12 mouse cellular contexts compared by ENCODE assay signal in genomic region chr14:27808523-27809114, GRCm38 (mm10).
A peak's percentile ranks its signal among the peaks of the same experiment; 100 is the strongest.
DNase-seq lines count a peak whose midpoint lies in the region; ATAC-seq and TF ChIP-seq lines count a peak whose summit lies in the region.
"Had no signal": no experiment of that assay in that cellular context is flagged by ENCODE, and none has a peak within 500 bp of the region (broad histone marks: within the 10 kb centered on the region; RNA-seq: fewer than 3 reads in every experiment).

No protein-coding gene starts in this region.

- TF ChIP-seq EP300 in stomach, postnatal 0 days (optimal IDR thresholded peaks at IDR 0.05), result no peak

- no peak overlapping the region for H3K9ac ChIP-seq in heart, embryonic 13.5 days
- H3K9ac ChIP-seq in lung, embryonic 16.5 days (ENCODE audit: low read length), result no peak overlapping the region
- H3K9ac ChIP-seq in stomach, postnatal 0 days (ENCODE audit: low read length), result no peak overlapping the region
- H3K9ac ChIP-seq: intestine, embryonic 15.5 days; liver, postnatal 0 days; neural tube, embryonic 13.5 days had no signal

- WGBS in heart, embryonic 13.5 days, result 43% methylated on average over 10 of the region's 10 CpGs
- WGBS in lung, embryonic 16.5 days, result 37% methylated on average over 10 of the region's 10 CpGs
- WGBS in stomach, postnatal 0 days, result 53% methylated on average over 10 of the region's 10 CpGs

- no peaks in the 10 kb centered on the region for H3K27me3 ChIP-seq in heart, embryonic 13.5 days (replicated peaks)
- no peaks in the 10 kb centered on the region for H3K27me3 ChIP-seq in lung, embryonic 16.5 days (ENCODE audit: control insufficient read depth, insufficient read depth, low read depth, low read length)
- no peaks in the 10 kb centered on the region for H3K27me3 ChIP-seq in stomach, postnatal 0 days (ENCODE audit: control insufficient read depth, insufficient read depth, low read length)
- H3K27me3 ChIP-seq: intestine, embryonic 15.5 days; neural tube, embryonic 13.5 days had no signal

- intact Hi-C loops in heart, postnatal 10 days (cut with DNase I), result loop anchor here (2.0 to 5.0 kb wide), 2 partner anchors 698 to 1629 kb away; no protein-coding TSS in a partner anchor
- intact Hi-C loops in left cerebral cortex, postnatal 36 days (cut with DNase I), result loop anchor here (1.0 to 10.0 kb wide), 3 partner anchors 276 to 1284 kb away; no protein-coding TSS in a partner anchor

- H3K4me2 ChIP-seq in heart, embryonic 13.5 days, result peak overlapping the region; percentile 54
- H3K4me2 ChIP-seq in lung, embryonic 16.5 days (ENCODE audit: low read depth, low read length), result peak overlapping the region; percentile 16; the same call in 1 of the 2 replicates
- H3K4me2 ChIP-seq in stomach, postnatal 0 days (replicated peaks; ENCODE audit: low read depth), result no peak overlapping the region
- H3K4me2 ChIP-seq: intestine, embryonic 15.5 days; neural tube, embryonic 13.5 days had no signal

- H3K4me1 ChIP-seq in heart, embryonic 13.5 days, result peaks cover 16% of the 10 kb centered on the region
- peaks cover 6% of the 10 kb centered on the region; the same call in 1 of the 2 replicates for H3K4me1 ChIP-seq in lung, embryonic 16.5 days (replicated peaks; ENCODE audit: control insufficient read depth, insufficient read depth, low read length)
- peaks cover 5% of the 10 kb centered on the region; the same call in 1 of the 2 replicates for H3K4me1 ChIP-seq in embryonic fibroblast, embryonic 13.5 days (ENCODE audit: control insufficient read depth, insufficient read depth, low read length)
- no peaks in the 10 kb centered on the region for H3K4me1 ChIP-seq in stomach, postnatal 0 days (replicated peaks; ENCODE audit: control insufficient read depth, insufficient read depth)
- H3K4me1 ChIP-seq: intestine, embryonic 15.5 days had no signal

- 0 out of 2 replicates have a peak, but pooled peaks cover 3% of the 10 kb centered on the region for H3K9me3 ChIP-seq in heart, embryonic 13.5 days
- H3K9me3 ChIP-seq in lung, embryonic 16.5 days (ENCODE audit: control insufficient read depth, low read length), result peaks cover 2% of the 10 kb centered on the region; the same call in 1 of the 2 replicates
- H3K9me3 ChIP-seq in stomach, postnatal 0 days (ENCODE audit: control insufficient read depth, low read length), result no peaks in the 10 kb centered on the region

- ATAC-seq in heart, embryonic 13.5 days (ENCODE audit: extremely low read depth, insufficient number of reproducible peaks, low FRiP score, low TSS enrichment), result no peak
- ATAC-seq in lung, embryonic 16.5 days (ENCODE audit: low read depth), result no peak
- no peak for ATAC-seq in stomach, postnatal 0 days (ENCODE audit: low FRiP score, low TSS enrichment)
- ATAC-seq: activated CD4-positive, CD25-positive, alpha-beta regulatory T cell, adult 4 months; CD4-positive, CD25-positive, alpha-beta regulatory T cell, adult 4 months; intestine, embryonic 15.5 days; liver, postnatal 0 days had no signal

- no peak overlapping the region for H3K4me3 ChIP-seq in heart, embryonic 13.5 days
- H3K4me3 ChIP-seq in lung, embryonic 16.5 days (ENCODE audit: low read length), result no peak overlapping the region
- no peak overlapping the region for H3K4me3 ChIP-seq in embryonic fibroblast, embryonic 13.5 days (ENCODE audit: insufficient read depth, low read length)
- no peak overlapping the region for H3K4me3 ChIP-seq in stomach, postnatal 0 days (ENCODE audit: low read depth, low read length)
- H3K4me3 ChIP-seq: intestine, embryonic 15.5 days; neural tube, embryonic 13.5 days had no signal

- no peak overlapping the region for H3K27ac ChIP-seq in heart, embryonic 13.5 days (replicated peaks)
- no peak overlapping the region for H3K27ac ChIP-seq in lung, embryonic 16.5 days (ENCODE audit: low read length)
- 0 out of 2 replicates have a peak overlapping the region, but pooled peaks have one; percentile 11 for H3K27ac ChIP-seq in embryonic fibroblast, embryonic 13.5 days (ENCODE audit: insufficient read depth, low read length)
- H3K27ac ChIP-seq in stomach, postnatal 0 days (replicated peaks), result no peak overlapping the region
- H3K27ac ChIP-seq: intestine, embryonic 15.5 days; neural tube, embryonic 13.5 days had no signal

- no peak for TF ChIP-seq POLR2A in embryonic fibroblast, embryonic 13.5 days (IDR thresholded peaks at IDR 0.05; ENCODE audit: low read depth, low read length)

- no peak for DNase-seq in heart, postnatal 10 days
- no peak for DNase-seq in lung, postnatal 36 days
- DNase-seq in stomach, postnatal 0 days (ENCODE audit: low spot score), result no peak
- DNase-seq in left cerebral cortex, postnatal 36 days (ENCODE audit: low spot score in 2 of 2), result no peak

- no peaks in the 10 kb centered on the region for H3K36me3 ChIP-seq in heart, embryonic 13.5 days
- H3K36me3 ChIP-seq in lung, embryonic 16.5 days (ENCODE audit: control insufficient read depth, insufficient read depth, low read length), result no peaks in the 10 kb centered on the region
- no peaks in the 10 kb centered on the region for H3K36me3 ChIP-seq in stomach, postnatal 0 days (ENCODE audit: control insufficient read depth, insufficient read depth, low read length)
- H3K36me3 ChIP-seq: intestine, embryonic 15.5 days; neural tube, embryonic 13.5 days had no signal

- TF ChIP-seq CTCF in embryonic fibroblast, embryonic 13.5 days (IDR thresholded peaks at IDR 0.05; ENCODE audit: borderline replicate concordance, insufficient read depth, low read length), result no peak
- peak; percentile 10; the same call in 1 of the 2 replicates for TF ChIP-seq CTCF in stomach, postnatal 0 days (IDR thresholded peaks at IDR 0.05; ENCODE audit: low read depth)
